Mouse (Mus musculus) brain, embryonic 14.5 days (tissue): ENCODE measurements around the gene Atp2b2.

Experiments
- CTCF ChIP-seq: fragments of 200-500 bp; IDR thresholded peaks from 2 replicates; pipeline ENCODE4 v1.5.1; 2012; ENCODE audit warnings: inconsistent platforms, mild to moderate bottlenecking, moderate library complexity, borderline replicate concordance; ENCODE audit not compliant: insufficient read depth, insufficient read length; ENCODE audit errors: extremely low read depth
- POLR2A ChIP-seq: fragments of 200-500 bp; IDR thresholded peaks from 2 replicates; pipeline ENCODE4 v1.6.1; 2012; ENCODE audit warnings: mild to moderate bottlenecking, inconsistent platforms, borderline replicate concordance; ENCODE audit not compliant: poor library complexity, insufficient read depth, insufficient read length, severe bottlenecking; ENCODE audit errors: extremely low read depth

DNA sequence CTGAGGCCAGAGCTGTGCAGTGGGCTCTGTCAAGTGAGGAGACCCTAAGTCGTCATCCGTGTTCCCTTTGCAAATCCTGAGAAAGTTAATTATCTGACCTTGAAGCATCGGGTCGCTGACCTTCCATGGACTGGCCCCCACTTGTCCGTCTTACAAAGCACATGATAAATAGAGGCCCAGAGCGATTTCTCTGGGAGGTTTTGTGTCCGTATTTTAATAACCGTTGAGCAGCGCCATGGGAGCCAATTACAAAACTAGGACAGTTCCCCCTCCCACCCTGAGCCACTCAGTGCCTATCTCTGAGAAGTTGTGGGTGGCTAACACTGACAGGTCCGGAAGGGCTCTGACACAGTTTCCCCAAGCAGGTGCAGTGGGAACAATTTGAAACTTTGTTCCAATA is 32.5 kb upstream of the Atp2b2 start:
- TF ChIP-seq CTCF = no peak
- TF ChIP-seq POLR2A = no peak
